Comparison of ENCODE assay signal across 9 mouse cellular contexts in the genomic region with DNA sequence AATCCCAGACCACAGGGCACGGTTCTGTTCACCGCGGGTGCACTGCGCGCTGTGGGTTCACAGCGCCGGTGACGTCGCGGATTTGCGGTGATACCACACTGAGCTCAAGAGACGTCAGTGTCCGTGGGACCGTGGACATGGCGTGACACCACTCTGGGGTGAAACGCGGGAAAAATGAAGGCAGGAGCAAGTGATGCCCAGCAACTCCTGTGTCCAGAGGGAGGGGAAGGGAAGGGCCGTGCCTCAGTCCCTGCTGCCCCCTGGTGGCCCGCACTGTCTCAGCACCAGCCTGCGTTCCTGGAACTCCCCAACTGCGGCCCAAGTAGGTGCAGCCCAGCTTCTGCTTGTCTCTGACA. TPM values are rescaled to one million over a fixed set of nuclear protein-coding genes. Genes with fewer than 3 reads are reported as not detected.
DNase-seq lines count a peak whose midpoint lies in the region; ATAC-seq and TF ChIP-seq lines count a peak whose summit lies in the region.
"Had no signal": no experiment of that assay in that cellular context is flagged by ENCODE, and none has a peak within 500 bp of the region (broad histone marks: within the 10 kb centered on the region; RNA-seq: fewer than 3 reads in every experiment).

No protein-coding gene starts in this region.

- TF ChIP-seq POLR2A in CH12.LX (IDR thresholded peaks at IDR 0.05; ENCODE audit: low read depth, low read length): 0 out of 2 replicates have a peak, but pooled peaks have one; percentile 11

- TF ChIP-seq CTCF in CH12.LX (conservative IDR thresholded peaks at IDR 0.05 in 1 of 2, IDR thresholded peaks at IDR 0.05 in 1 of 2; ENCODE audit: low read depth in 2 of 2, low read length in 2 of 2): peak; percentile 66 to 93
- TF ChIP-seq CTCF in stomach, postnatal 0 days (IDR thresholded peaks at IDR 0.05; ENCODE audit: low read depth): peak; percentile 100

- WGBS in forebrain, embryonic 13.5 days: under 1% methylated on average over 20 of the region's 21 CpGs
- under 1% methylated on average over 21 of the region's 21 CpGs for WGBS in liver, embryonic 15.5 days (ENCODE audit: insufficient replicate concordance)
- 3% methylated on average over 21 of the region's 21 CpGs for WGBS in neural tube, embryonic 12.5 days
- 4% methylated on average over 21 of the region's 21 CpGs for WGBS in stomach, postnatal 0 days

- H3K9me3 ChIP-seq in CH12.LX (replicated peaks; ENCODE audit: low read length): peaks cover 2% of the 10 kb centered on the region
- no peaks in the 10 kb centered on the region for H3K9me3 ChIP-seq in forebrain, embryonic 13.5 days (replicated peaks)
- no peaks in the 10 kb centered on the region; the same call in 1 of the 2 replicates for H3K9me3 ChIP-seq in liver, embryonic 15.5 days (replicated peaks)
- H3K9me3 ChIP-seq in neural tube, embryonic 12.5 days: peaks cover 1% of the 10 kb centered on the region; the same call in 1 of the 2 replicates
- H3K9me3 ChIP-seq in stomach, postnatal 0 days (ENCODE audit: control insufficient read depth, low read length): no peaks in the 10 kb centered on the region

- H3K27ac ChIP-seq in CH12.LX (ENCODE audit: insufficient read depth, low read depth): no peak overlapping the region
- no peak overlapping the region for H3K27ac ChIP-seq in forebrain, embryonic 13.5 days
- no peak overlapping the region for H3K27ac ChIP-seq in liver, embryonic 15.5 days (replicated peaks)
- no peak overlapping the region for H3K27ac ChIP-seq in neural tube, embryonic 12.5 days
- peak overlapping the region; percentile 49; the same call in 1 of the 2 replicates for H3K27ac ChIP-seq in stomach, postnatal 0 days (replicated peaks)
- H3K27ac ChIP-seq: macrophage had no signal

- TF ChIP-seq RAD21 in CH12.LX (IDR thresholded peaks at IDR 0.05; ENCODE audit: low read depth, low read length): peak; percentile 87

- dilution Hi-C loops in CH12.LX (cut with MboI; ENCODE audit: extremely low pct_ligation_motif_present, extremely low pct_unique_long_range_greater_than_20kb, low sequenced_read_pairs): no loop called here

- no peaks in the 10 kb centered on the region for H3K79me2 ChIP-seq in CH12.LX (replicated peaks; ENCODE audit: control insufficient read depth, extremely low read depth, insufficient read depth, poor library complexity, severe bottlenecking)

- peaks cover 10 to 20% of the 10 kb centered on the region in 2 experiments for H3K36me3 ChIP-seq in CH12.LX (replicated peaks in 1 of 2; ENCODE audit: control insufficient read depth in 1 of 2, insufficient read depth in 1 of 2, low read length in 1 of 2)
- no peaks in the 10 kb centered on the region for H3K36me3 ChIP-seq in forebrain, embryonic 13.5 days (ENCODE audit: poor library complexity, severe bottlenecking)
- H3K36me3 ChIP-seq in liver, embryonic 15.5 days (replicated peaks): peaks cover 8% of the 10 kb centered on the region; the same call in 1 of the 2 replicates
- no peaks in the 10 kb centered on the region for H3K36me3 ChIP-seq in neural tube, embryonic 12.5 days
- peaks cover 3% of the 10 kb centered on the region for H3K36me3 ChIP-seq in stomach, postnatal 0 days (ENCODE audit: control insufficient read depth, insufficient read depth, low read length)

- no peaks in the 10 kb centered on the region for H3K27me3 ChIP-seq in CH12.LX (replicated peaks)
- no peaks in the 10 kb centered on the region for H3K27me3 ChIP-seq in forebrain, embryonic 13.5 days
- peaks cover 14% of the 10 kb centered on the region for H3K27me3 ChIP-seq in liver, embryonic 15.5 days
- no peaks in the 10 kb centered on the region for H3K27me3 ChIP-seq in neural tube, embryonic 12.5 days (replicated peaks)
- H3K27me3 ChIP-seq in stomach, postnatal 0 days (ENCODE audit: control insufficient read depth, insufficient read depth, low read length): no peaks in the 10 kb centered on the region

- H3K4me3 ChIP-seq in CH12.LX (replicated peaks in 1 of 3; ENCODE audit: low read depth in 2 of 3, low read length in 2 of 3, poor library complexity in 1 of 3): peak overlapping the region; percentile 37 to 58 (median 37)
- peak overlapping the region; percentile 41 for H3K4me3 ChIP-seq in forebrain, embryonic 13.5 days
- peak overlapping the region; percentile 45 for H3K4me3 ChIP-seq in liver, embryonic 15.5 days (replicated peaks)
- peak overlapping the region; percentile 28 for H3K4me3 ChIP-seq in neural tube, embryonic 12.5 days
- H3K4me3 ChIP-seq in stomach, postnatal 0 days (ENCODE audit: low read depth, low read length): peak overlapping the region; percentile 20

- intact Hi-C loops in heart, postnatal 10 days (cut with DNase I): loop anchor here (1.0 to 5.0 kb wide), 4 partner anchors 30 to 160 kb away; no protein-coding TSS in a partner anchor

- H3K4me2 ChIP-seq in CH12.LX (ENCODE audit: insufficient read depth, low read depth, poor library complexity, severe bottlenecking): peak overlapping the region; percentile 46
- H3K4me2 ChIP-seq in forebrain, embryonic 13.5 days: peak overlapping the region; percentile 83
- H3K4me2 ChIP-seq in liver, embryonic 15.5 days: peak overlapping the region; percentile 77
- H3K4me2 ChIP-seq in neural tube, embryonic 12.5 days (replicated peaks): peak overlapping the region; percentile 86
- H3K4me2 ChIP-seq in stomach, postnatal 0 days (replicated peaks; ENCODE audit: low read depth): peak overlapping the region; percentile 58

- DNase-seq in CH12.LX (ENCODE audit: extremely low read depth): peak; percentile 77
- DNase-seq in c-Kit-positive CD71-positive TER-119-positive erythroid progenitor cells, embryonic 14.5 days (ENCODE audit: low spot score): peak; percentile 73
- DNase-seq in heart, postnatal 10 days: peak; percentile 93 to 95
- DNase-seq in kidney, postnatal 4 days: peak; percentile 94
- peak; percentile 89 for DNase-seq in stomach, postnatal 0 days (ENCODE audit: low spot score)

- H3K4me1 ChIP-seq in CH12.LX (ENCODE audit: control insufficient read depth in 1 of 2, insufficient read depth in 2 of 2): peaks cover 32 to 58% of the 10 kb centered on the region in 2 experiments
- peaks cover 17% of the 10 kb centered on the region for H3K4me1 ChIP-seq in forebrain, embryonic 13.5 days
- peaks cover 32% of the 10 kb centered on the region for H3K4me1 ChIP-seq in liver, embryonic 15.5 days (replicated peaks)
- peaks cover 13% of the 10 kb centered on the region for H3K4me1 ChIP-seq in neural tube, embryonic 12.5 days
- peaks cover 9% of the 10 kb centered on the region for H3K4me1 ChIP-seq in stomach, postnatal 0 days (replicated peaks; ENCODE audit: control insufficient read depth, insufficient read depth)

- in situ Hi-C loops in CH12.LX (cut with MboI; ENCODE audit: low pct_ligation_motif_present, low pct_unique_long_range_greater_than_20kb, low sequenced_read_pairs): no loop called here

- H3K9ac ChIP-seq in CH12.LX (ENCODE audit: insufficient read depth, low read depth): peak overlapping the region; percentile 20; the same call in 1 of the 2 replicates
- H3K9ac ChIP-seq in forebrain, embryonic 13.5 days: peak overlapping the region; percentile 60
- H3K9ac ChIP-seq in liver, embryonic 15.5 days: 0 out of 2 replicates have a peak overlapping the region, but pooled peaks have one; percentile 15
- H3K9ac ChIP-seq in neural tube, embryonic 12.5 days: peak overlapping the region; percentile 53
- H3K9ac ChIP-seq in stomach, postnatal 0 days (ENCODE audit: low read length): peak overlapping the region; percentile 53

- TF ChIP-seq EP300 in CH12.LX (IDR thresholded peaks at IDR 0.05; ENCODE audit: low read length): no peak
- no peak for TF ChIP-seq EP300 in stomach, postnatal 0 days (optimal IDR thresholded peaks at IDR 0.05)

- ATAC-seq in forebrain, embryonic 13.5 days: peak; percentile 92
- ATAC-seq in liver, embryonic 15.5 days (ENCODE audit: insufficient read depth): peak; percentile 50
- ATAC-seq in neural tube, embryonic 12.5 days (ENCODE audit: low FRiP score, low read depth): peak; percentile 70
- ATAC-seq in stomach, postnatal 0 days (ENCODE audit: low FRiP score, low TSS enrichment): peak; percentile 75

TF ChIP-seq in CH12.LX, 34 proteins besides CTCF, POLR2A, EP300 and RAD21 (continues in another document):
- TF ChIP-seq RCOR1 (conservative IDR thresholded peaks at IDR 0.05; ENCODE audit: low read depth, low read length): 0 out of 2 replicates have a peak, but pooled peaks have one; percentile 0
- 0 out of 2 replicates have a peak, but pooled peaks have one; percentile 10 for TF ChIP-seq MYC (IDR thresholded peaks at IDR 0.05; ENCODE audit: low read depth, low read length)
- peak; percentile 26; the same call in 1 of the 2 replicates for TF ChIP-seq NRF1 (IDR thresholded peaks at IDR 0.05; ENCODE audit: low read depth, low read length)
- peak; percentile 16; the same call in 1 of the 2 replicates for TF ChIP-seq IRF4 (IDR thresholded peaks at IDR 0.05; ENCODE audit: low read depth, low read length)
- no peak for TF ChIP-seq MAZ (IDR thresholded peaks at IDR 0.05; ENCODE audit: low read depth, low read length)
- peak; percentile 93 for TF ChIP-seq SMC3 (IDR thresholded peaks at IDR 0.05; ENCODE audit: low read depth, low read length)
- no peak for TF ChIP-seq ELF1 (IDR thresholded peaks at IDR 0.05; ENCODE audit: low read depth, low read length)
- no peak; the same call in 1 of the 2 replicates for TF ChIP-seq MEF2A (IDR thresholded peaks at IDR 0.05; ENCODE audit: borderline replicate concordance, low read depth, low read length)
- no peak for TF ChIP-seq JUN (IDR thresholded peaks at IDR 0.05; ENCODE audit: insufficient read depth, low read depth, low read length)

RNA-seq across cellular contexts. Expression of gene Il21r, which starts 21.9 kb away (rescaled TPM):
- total RNA-seq in CH12.LX (2012; rRNA removed): 129 and 142 TPM in 2 replicates
- 95.5 and 103 TPM in 2 replicates for total RNA-seq in CH12.LX (2014; rRNA removed)
- polyA plus RNA-seq in CH12.LX (2012; ENCODE audit: insufficient read length, low read depth): 191 and 252 TPM in 2 replicates
- polyA plus RNA-seq in forebrain, embryonic 13.5 days (2015; fragmentation: Nextera tagmentation; extraction: Ambion mirVana): 0.24 and 0.26 TPM in 2 replicates
- under 1 TPM; 0.67 to 0.74 TPM for total RNA-seq in heart, postnatal 10 days (2021)
- 0.71 and 1.0 TPM in 2 replicates for polyA plus RNA-seq in liver, embryonic 15.5 days (2015; fragmentation: Nextera tagmentation; extraction: Ambion mirVana)
- 0.27 and 0.35 TPM in 2 replicates for polyA plus RNA-seq in neural tube, embryonic 12.5 days (2016; fragmentation: Nextera tagmentation; extraction: Ambion mirVana)
- polyA plus RNA-seq in stomach, postnatal 0 days (2015; fragmentation: Nextera tagmentation; extraction: Ambion mirVana): 0.29 and 0.45 TPM in 2 replicates

RNA-seq across cellular contexts. Expression of gene Il4ra, which starts 29.4 kb away (rescaled TPM):
- total RNA-seq in CH12.LX (2012; rRNA removed) (15.8 and 18.2 TPM in 2 replicates), CH12.LX (2014; rRNA removed) (20.7 and 26.4 TPM in 2 replicates)
- polyA plus RNA-seq in CH12.LX (2012; ENCODE audit: insufficient read length, low read depth): 25.4 and 27.4 TPM in 2 replicates
- polyA plus RNA-seq in forebrain, embryonic 13.5 days (2015; fragmentation: Nextera tagmentation; extraction: Ambion mirVana): 1.8 and 2.0 TPM in 2 replicates
- total RNA-seq in heart, postnatal 10 days (2021): 10 to 100 TPM; 25.1 to 29.6 TPM
- polyA plus RNA-seq in liver, embryonic 15.5 days (2015; fragmentation: Nextera tagmentation; extraction: Ambion mirVana): 4.6 and 6.4 TPM in 2 replicates
- 5.1 and 5.3 TPM in 2 replicates for polyA plus RNA-seq in neural tube, embryonic 12.5 days (2016; fragmentation: Nextera tagmentation; extraction: Ambion mirVana)
- 13.4 and 13.9 TPM in 2 replicates for polyA plus RNA-seq in stomach, postnatal 0 days (2015; fragmentation: Nextera tagmentation; extraction: Ambion mirVana)

Comparison
In these comparisons a context has a peak if more than half of its experiments do, and no peak if none do; other contexts are left out.
1. RNA of gene Il21r, which starts 21.9 kb away (polyA plus RNA-seq): 191 to 252 TPM in CH12.LX; 0.71 to 1.0 TPM in liver, embryonic 15.5 days, 0.27 to 0.35 TPM in neural tube, embryonic 12.5 days, 0.29 to 0.45 TPM in stomach, postnatal 0 days and 0.24 to 0.26 TPM in forebrain, embryonic 13.5 days; every median in the first group is over 10 times any median in the second.
2. Peak in every context shown above with its lines, with median percentiles within 50 percentile points of each other: DNase-seq, H3K4me2 ChIP-seq, H3K4me3 ChIP-seq, H3K9ac ChIP-seq and ATAC-seq.